Mouse (Mus musculus): ENCODE results near the gene Tmed1. TPM values are rescaled to one million over a fixed set of nuclear protein-coding genes. Genes with fewer than 3 reads are reported as not detected.
A peak's percentile ranks its signal among the peaks of the same experiment; 100 is the strongest.
"Not testable (repeated sequence)": the region's sequence is repeated elsewhere in the genome, so short reads cannot be mapped to it uniquely, and the experiment has no call there.

The Tmed1 gene
- polyA plus RNA-seq, 1 experiment from 2014 or later: 70.2 TPM

GRCm38 (mm10) chr9:21527917-21528324, 17.9 kb upstream of the Tmed1 start:
- Histone ChIP-seq H3K4me2 (no peak overlapping the region), H3K9ac (ENCODE audit: low read depth, low read length) (no peak overlapping the region), H3K9me3 (ENCODE audit: control insufficient read depth, low read length) (no peaks in the 10 kb centered on the region), H3K4me1 (replicated peaks; ENCODE audit: control insufficient read depth, insufficient read depth, low read length) (0 out of 2 replicates have a peak, but pooled peaks cover 3% of the 10 kb centered on the region), H3K4me3 (ENCODE audit: low read depth, low read length) (no peak overlapping the region), H3K36me3 (ENCODE audit: control insufficient read depth, insufficient read depth, low read length) (no peaks in the 10 kb centered on the region), H3K27ac (ENCODE audit: low read depth, low read length) (0 out of 2 replicates have a peak overlapping the region, but pooled peaks have one; percentile 25), H3K27me3 (replicated peaks; ENCODE audit: control insufficient read depth, insufficient read depth, low read length) (no peaks in the 10 kb centered on the region)
- no peak for DNase-seq (ENCODE audit: low spot score)
- 30% methylated on average over 1 of the region's 1 CpGs for WGBS
- ATAC-seq (replicated peaks; ENCODE audit: low FRiP score): peak; percentile 18

DNA sequence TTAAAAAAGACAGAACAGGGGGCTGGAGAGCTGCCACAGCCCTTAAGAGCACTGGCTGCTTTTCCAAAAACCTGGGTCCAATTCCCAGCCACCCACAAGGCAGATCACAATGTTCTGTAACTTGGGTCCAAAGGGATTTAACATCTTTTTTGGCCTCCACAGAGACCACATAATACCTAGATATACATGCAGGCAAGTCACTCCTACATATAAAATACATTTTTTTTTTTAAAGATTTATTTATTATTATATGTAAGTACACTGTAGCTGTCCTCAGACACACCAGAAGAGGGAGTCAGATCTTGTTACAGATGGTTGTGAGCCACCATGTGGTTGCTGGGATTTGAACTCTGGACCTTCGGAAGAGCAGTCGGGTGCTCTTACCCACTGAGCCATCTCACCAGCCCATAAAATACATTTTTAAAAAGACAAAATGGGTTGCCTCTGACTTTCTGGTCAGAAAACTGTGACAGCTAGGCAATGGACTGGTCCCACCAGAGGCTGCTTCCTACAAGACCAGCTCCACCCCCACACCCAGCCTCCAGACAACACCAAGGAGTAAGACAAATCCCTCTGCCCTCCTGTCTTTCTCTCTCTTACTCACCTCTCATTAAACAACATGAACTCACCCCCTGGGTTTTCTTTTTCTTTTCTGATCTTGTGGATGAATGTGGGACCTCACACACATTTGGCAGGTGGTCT, 17.2 kb upstream of the Tmed1 start:
- no peak overlapping the region for H3K4me3 ChIP-seq (ENCODE audit: low read depth, low read length)
- 95% methylated on average over 2 of the region's 2 CpGs for WGBS
- no peaks in the 10 kb centered on the region for H3K9me3 ChIP-seq (ENCODE audit: control insufficient read depth, low read length)
- ATAC-seq (replicated peaks; ENCODE audit: low FRiP score) (no peak), DNase-seq (ENCODE audit: low spot score) (no peak)
- 0 out of 2 replicates have a peak, but pooled peaks cover 3% of the 10 kb centered on the region for H3K4me1 ChIP-seq (replicated peaks; ENCODE audit: control insufficient read depth, insufficient read depth, low read length)
- no peak overlapping the region for H3K4me2 ChIP-seq
- no peaks in the 10 kb centered on the region for H3K27me3 ChIP-seq (replicated peaks; ENCODE audit: control insufficient read depth, insufficient read depth, low read length)
- no peak overlapping the region for H3K9ac ChIP-seq (ENCODE audit: low read depth, low read length)
- H3K27ac ChIP-seq (ENCODE audit: low read depth, low read length): peak overlapping the region; percentile 25; the same call in 1 of the 2 replicates
- H3K36me3 ChIP-seq (ENCODE audit: control insufficient read depth, insufficient read depth, low read length): no peaks in the 10 kb centered on the region

DNA sequence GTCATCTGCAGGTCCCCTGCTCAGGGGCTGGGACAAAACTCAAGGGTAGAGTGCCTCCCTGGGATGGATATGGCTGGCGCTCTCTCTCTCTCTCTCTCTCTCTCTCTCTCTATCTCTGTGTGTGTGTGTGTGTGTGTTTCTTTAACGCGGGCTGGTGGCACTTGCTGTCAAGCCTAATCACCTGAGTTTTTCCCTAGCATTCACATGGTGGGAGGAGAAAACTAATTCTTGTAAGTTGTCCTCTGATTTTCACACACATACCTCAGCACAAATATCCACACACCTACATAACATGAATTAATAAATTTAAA, 16.5 kb upstream of the Tmed1 start:
- Histone ChIP-seq H3K9me3 (ENCODE audit: control insufficient read depth, low read length) (no peaks in the 10 kb centered on the region), H3K4me2 (no peak overlapping the region; the same call in 1 of the 2 replicates), H3K36me3 (ENCODE audit: control insufficient read depth, insufficient read depth, low read length) (no peaks in the 10 kb centered on the region), H3K4me3 (ENCODE audit: low read depth, low read length) (no peak overlapping the region), H3K4me1 (replicated peaks; ENCODE audit: control insufficient read depth, insufficient read depth, low read length) (0 out of 2 replicates have a peak, but pooled peaks cover 3% of the 10 kb centered on the region), H3K27me3 (replicated peaks; ENCODE audit: control insufficient read depth, insufficient read depth, low read length) (no peaks in the 10 kb centered on the region), H3K9ac (ENCODE audit: low read depth, low read length) (no peak overlapping the region), H3K27ac (ENCODE audit: low read depth, low read length) (no peak overlapping the region)
- ATAC-seq (replicated peaks; ENCODE audit: low FRiP score) (no peak), DNase-seq (ENCODE audit: low spot score) (no peak)
- WGBS: 75% methylated on average over 3 of the region's 3 CpGs

- no peak for DNase-seq (ENCODE audit: low spot score)
- no peak within 1 kb of the TSS for H3K27ac ChIP-seq (ENCODE audit: low read depth, low read length)
- H3K36me3 ChIP-seq (ENCODE audit: control insufficient read depth, insufficient read depth, low read length): no peaks in the 10 kb centered on the region
- no peaks in the 10 kb centered on the region for H3K9me3 ChIP-seq (ENCODE audit: control insufficient read depth, low read length)
- H3K4me2 ChIP-seq: no peak within 1 kb of the TSS; the same call in 1 of the 2 replicates
- H3K4me3 ChIP-seq (ENCODE audit: low read depth, low read length): no peak within 1 kb of the TSS
- 0 out of 2 replicates have a peak, but pooled peaks cover 3% of the 10 kb centered on the region for H3K4me1 ChIP-seq (replicated peaks; ENCODE audit: control insufficient read depth, insufficient read depth, low read length)
- no peaks in the 10 kb centered on the region for H3K27me3 ChIP-seq (replicated peaks; ENCODE audit: control insufficient read depth, insufficient read depth, low read length)
- WGBS: 51% methylated on average over 14 of the region's 14 CpGs
- H3K9ac ChIP-seq (ENCODE audit: low read depth, low read length): no peak within 1 kb of the TSS
- no peak for ATAC-seq (replicated peaks; ENCODE audit: low FRiP score)
Measured at GRCm38 (mm10) chr9:21525937-21526633, 16.0 kb upstream of the Tmed1 start, which contains the start of gene AB124611. Gene AB124611 (plus strand): TSS chr9:21526176.

DNA sequence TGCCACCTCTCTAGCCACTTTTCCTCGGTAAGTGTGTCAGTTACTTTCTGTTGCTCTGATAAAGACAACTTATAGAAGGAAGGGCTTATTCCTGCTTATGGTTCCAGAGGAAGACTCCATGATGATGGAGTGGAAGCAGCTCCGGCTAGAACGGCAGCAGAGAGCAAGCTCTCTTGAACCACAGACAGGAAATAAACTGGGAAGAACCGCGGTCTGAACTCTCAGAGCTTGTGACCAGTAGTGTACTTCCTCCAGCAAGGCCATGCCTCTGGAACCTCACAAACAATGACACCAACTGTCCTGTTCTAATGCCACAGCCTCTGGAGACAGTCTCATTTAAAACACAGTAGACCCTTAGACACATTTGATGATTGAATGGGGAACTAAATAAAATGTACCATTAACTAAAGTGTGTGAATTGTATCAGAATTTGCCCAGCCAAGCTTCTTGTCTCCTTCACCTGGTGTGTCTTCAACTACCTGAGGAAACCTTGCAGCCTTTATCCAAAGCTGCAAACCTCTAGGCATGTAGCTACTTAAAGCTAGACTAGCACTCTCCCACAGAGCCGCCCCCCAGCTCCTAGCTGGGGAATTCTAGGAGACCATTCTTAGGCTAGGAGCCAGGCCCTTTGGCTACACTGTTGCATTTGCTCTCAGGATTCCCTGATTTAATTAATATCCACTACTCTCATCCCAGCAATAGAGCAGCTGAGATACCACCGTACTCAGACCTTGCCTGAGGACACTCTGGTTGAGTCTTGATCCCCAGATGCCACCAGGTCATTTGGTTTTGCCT, 15.3 kb upstream of the Tmed1 start:
- no peaks in the 10 kb centered on the region for H3K27me3 ChIP-seq (replicated peaks; ENCODE audit: control insufficient read depth, insufficient read depth, low read length)
- H3K4me1 ChIP-seq (replicated peaks; ENCODE audit: control insufficient read depth, insufficient read depth, low read length): 0 out of 2 replicates have a peak, but pooled peaks cover 3% of the 10 kb centered on the region
- H3K36me3 ChIP-seq (ENCODE audit: control insufficient read depth, insufficient read depth, low read length): no peaks in the 10 kb centered on the region
- WGBS: 57% methylated on average over 7 of the region's 7 CpGs
- H3K27ac ChIP-seq (ENCODE audit: low read depth, low read length): no peak overlapping the region
- H3K9me3 ChIP-seq (ENCODE audit: control insufficient read depth, low read length): no peaks in the 10 kb centered on the region
- no peak overlapping the region for H3K9ac ChIP-seq (ENCODE audit: low read depth, low read length)
- H3K4me2 ChIP-seq: no peak overlapping the region
- no peak overlapping the region for H3K4me3 ChIP-seq (ENCODE audit: low read depth, low read length)
- no peak for ATAC-seq (replicated peaks; ENCODE audit: low FRiP score)
- DNase-seq (ENCODE audit: low spot score): no peak

DNA sequence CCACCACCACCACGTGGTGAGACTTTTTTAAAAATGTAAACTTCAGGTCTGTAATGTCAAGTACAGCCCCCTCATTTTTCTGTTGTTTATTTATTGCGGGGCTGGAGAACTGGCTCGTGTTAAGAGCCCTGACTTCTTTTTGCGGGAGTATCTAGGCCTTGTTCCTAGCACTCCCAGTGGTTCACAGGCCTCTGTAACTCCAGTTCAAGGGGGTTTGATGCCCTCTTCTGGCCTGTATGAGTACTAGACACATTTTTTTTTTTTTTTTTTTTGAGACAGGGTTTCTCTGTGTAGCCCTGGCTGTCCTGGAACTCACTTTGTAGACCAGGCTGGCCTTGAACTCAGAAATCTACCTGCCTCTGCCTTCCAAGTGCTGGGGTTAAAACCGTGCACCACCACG, 8.6 kb upstream of the Tmed1 start:
- DNase-seq (ENCODE audit: low spot score); H3K27me3 ChIP-seq (replicated peaks; ENCODE audit: control insufficient read depth, insufficient read depth, low read length); ATAC-seq (replicated peaks; ENCODE audit: low FRiP score); H3K27ac ChIP-seq (ENCODE audit: low read depth, low read length); H3K9ac ChIP-seq (ENCODE audit: low read depth, low read length); H3K9me3 ChIP-seq (ENCODE audit: control insufficient read depth, low read length); H3K4me3 ChIP-seq (ENCODE audit: low read depth, low read length); H3K4me2 ChIP-seq; H3K4me1 ChIP-seq (replicated peaks; ENCODE audit: control insufficient read depth, insufficient read depth, low read length); H3K36me3 ChIP-seq (ENCODE audit: control insufficient read depth, insufficient read depth, low read length): not testable (repeated sequence)
- 81% methylated on average over 6 of the region's 6 CpGs for WGBS

- WGBS: 73% methylated on average over 6 of the region's 6 CpGs
Measured at GRCm38 (mm10) chr9:21517947-21518495, 8.0 kb upstream of the Tmed1 start.

DNA sequence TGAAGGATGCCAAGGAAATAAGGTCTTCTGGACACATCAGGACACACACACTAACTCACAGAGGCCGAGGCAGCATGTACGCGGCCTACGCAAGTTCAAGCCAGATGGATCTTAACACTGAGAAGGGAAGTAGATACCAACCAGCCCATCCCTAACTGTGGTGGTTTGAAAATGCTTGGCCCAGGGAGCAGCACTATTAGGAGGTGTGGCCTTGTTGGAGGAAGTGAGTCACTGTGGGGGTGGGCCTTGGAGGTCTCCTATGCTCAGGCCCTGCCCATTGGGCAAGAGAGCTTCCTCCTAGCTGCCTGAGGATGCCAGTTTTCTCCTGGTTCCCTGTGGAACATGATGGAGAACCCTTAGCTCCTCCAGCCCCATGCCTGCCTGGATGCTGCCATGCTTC, 3.4 kb upstream of the Tmed1 start:
- Histone ChIP-seq H3K9me3 (ENCODE audit: control insufficient read depth, low read length) (no peaks in the 10 kb centered on the region), H3K27me3 (replicated peaks; ENCODE audit: control insufficient read depth, insufficient read depth, low read length) (no peaks in the 10 kb centered on the region), H3K4me1 (replicated peaks; ENCODE audit: control insufficient read depth, insufficient read depth, low read length) (peaks cover 11% of the 10 kb centered on the region), H3K36me3 (ENCODE audit: control insufficient read depth, insufficient read depth, low read length) (peaks cover 5% of the 10 kb centered on the region), H3K4me3 (ENCODE audit: low read depth, low read length) (no peak overlapping the region), H3K4me2 (no peak overlapping the region), H3K27ac (ENCODE audit: low read depth, low read length) (no peak overlapping the region), H3K9ac (ENCODE audit: low read depth, low read length) (no peak overlapping the region)
- DNase-seq (ENCODE audit: low spot score) (no peak), ATAC-seq (replicated peaks; ENCODE audit: low FRiP score) (no peak)
- 99% methylated on average over 4 of the region's 4 CpGs for WGBS

More at GRCm38 (mm10) chr9:21517947-21518495, 8.0 kb upstream of the Tmed1 start:
- H3K9me3 ChIP-seq (ENCODE audit: control insufficient read depth, low read length): no peaks in the 10 kb centered on the region
- H3K4me3 ChIP-seq (ENCODE audit: low read depth, low read length): no peak overlapping the region
- no peak for ATAC-seq (replicated peaks; ENCODE audit: low FRiP score)
- H3K27me3 ChIP-seq (replicated peaks; ENCODE audit: control insufficient read depth, insufficient read depth, low read length): no peaks in the 10 kb centered on the region
- no peaks in the 10 kb centered on the region for H3K4me1 ChIP-seq (replicated peaks; ENCODE audit: control insufficient read depth, insufficient read depth, low read length)
- H3K36me3 ChIP-seq (ENCODE audit: control insufficient read depth, insufficient read depth, low read length): no peaks in the 10 kb centered on the region
- no peak for DNase-seq (ENCODE audit: low spot score)
- H3K9ac ChIP-seq (ENCODE audit: low read depth, low read length): no peak overlapping the region
- no peak overlapping the region for H3K4me2 ChIP-seq
- no peak overlapping the region for H3K27ac ChIP-seq (ENCODE audit: low read depth, low read length)
